Mouse (Mus musculus) ES-E14 (cell line): ENCODE measurements around the gene Atg9b.

ENCODE experiments used
- CHD2 ChIP-seq: IDR thresholded peaks from 2 replicates; pipeline ENCODE4 v1.6.1; 2014; ENCODE audit warnings: mild to moderate bottlenecking, low read depth, low read length, inconsistent platforms
- MAFK ChIP-seq: IDR thresholded peaks from 2 replicates; pipeline ENCODE4 v1.6.1; 2014; ENCODE audit warnings: mild to moderate bottlenecking, low read depth, low read length, inconsistent platforms; ENCODE audit not compliant: insufficient read depth
- ZC3H11A ChIP-seq: IDR thresholded peaks from 2 replicates; pipeline ENCODE4 v1.6.1; 2012; ENCODE audit warnings: low read depth, mild to moderate bottlenecking, inconsistent platforms, low read length, borderline replicate concordance
- ZNF384 ChIP-seq: IDR thresholded peaks from 2 replicates; pipeline ENCODE4 v1.6.1; 2012; ENCODE audit warnings: low read depth, low read length, inconsistent platforms

- no peak for TF ChIP-seq ZNF384
- no peak for TF ChIP-seq ZC3H11A
- TF ChIP-seq MAFK = no peak
- no peak for TF ChIP-seq CHD2
Observed at GRCm38 (mm10) chr5:24343977-24344436, 47.9 kb downstream of the Atg9b start.
